Mouse (Mus musculus): ENCODE results near the gene D8Ertd738e.

D8Ertd738e gene

GRCm38 (mm10) chr8:84236410-84236997, 13.0 kb downstream of the D8Ertd738e start:
- no peak for DNase-seq (ENCODE audit: low spot score in 2 of 2)

- DNase-seq (ENCODE audit: low spot score in 2 of 2) = no peak
Measured at GRCm38 (mm10) chr8:84235746-84236409, 13.6 kb downstream of the D8Ertd738e start.

GRCm38 (mm10) chr8:84233055-84233454, 16.5 kb downstream of the D8Ertd738e start:
- no peak for DNase-seq (ENCODE audit: low spot score in 2 of 2)

DNA sequence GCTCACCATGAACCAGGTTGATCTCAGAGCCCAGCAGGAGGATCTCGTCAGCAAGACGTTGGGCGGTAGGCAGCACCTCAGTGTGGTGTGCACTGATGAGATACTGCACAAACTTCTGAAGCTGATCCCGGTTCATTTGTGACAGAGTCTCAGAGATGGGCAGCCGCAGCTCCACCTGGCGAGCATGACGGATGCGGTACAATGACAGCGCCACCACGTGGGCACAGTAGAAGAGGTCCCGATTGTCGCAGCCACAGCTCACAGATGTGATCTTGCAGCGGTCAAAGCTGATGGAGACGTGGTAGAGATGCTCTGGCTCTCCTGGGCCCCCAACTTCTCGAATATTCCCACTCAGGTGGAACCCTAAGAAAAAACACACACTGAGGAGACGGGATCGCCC, 18.8 kb downstream of the D8Ertd738e start:
- no peak for DNase-seq (ENCODE audit: low spot score in 2 of 2)

DNA sequence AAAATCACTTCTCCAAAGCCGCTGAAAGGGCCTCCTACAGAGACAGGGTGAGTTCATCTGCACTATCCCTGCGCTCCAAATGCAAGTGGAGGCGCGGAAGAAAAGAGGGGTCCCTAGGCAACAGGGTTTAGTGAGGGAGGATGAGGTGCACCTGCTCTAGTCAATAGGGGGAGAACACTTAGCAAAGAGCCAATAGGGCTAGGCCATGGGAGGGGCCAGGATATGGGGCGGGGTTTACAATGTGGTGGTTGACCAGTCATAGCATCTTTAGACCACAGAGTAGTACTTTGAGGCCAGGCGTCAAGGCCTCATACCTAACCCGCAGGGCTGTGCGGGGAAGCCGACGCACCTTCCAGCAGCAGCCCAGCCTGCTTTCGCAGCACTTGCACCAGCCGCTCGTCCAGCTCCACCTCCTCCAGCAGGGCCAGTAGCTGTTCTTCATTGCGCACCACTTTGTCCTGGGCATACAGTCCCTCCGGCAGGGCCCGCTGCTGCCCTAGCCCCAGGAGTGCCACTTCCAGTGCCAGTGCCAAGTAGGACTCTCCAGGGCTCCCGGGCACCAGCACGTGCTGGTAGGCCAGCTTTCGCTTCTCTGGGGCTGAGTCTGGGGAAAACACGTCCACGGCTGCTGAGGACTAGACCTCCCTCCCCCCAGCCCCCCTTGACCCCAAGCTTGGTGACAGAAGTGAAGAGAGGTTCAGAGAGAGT, 26.0 kb downstream of the D8Ertd738e start:
- no peak for DNase-seq (ENCODE audit: low spot score in 2 of 2)

- no peak for DNase-seq (ENCODE audit: low spot score in 2 of 2)
Measured at GRCm38 (mm10) chr8:84222566-84223165, 26.9 kb downstream of the D8Ertd738e start.

GRCm38 (mm10) chr8:84220105-84220504, 29.4 kb downstream of the D8Ertd738e start:
- no peak for DNase-seq (ENCODE audit: low spot score in 2 of 2)

GRCm38 (mm10) chr8:84218143-84218542, 31.4 kb downstream of the D8Ertd738e start:
- no peak for DNase-seq (ENCODE audit: low spot score in 2 of 2)

DNA sequence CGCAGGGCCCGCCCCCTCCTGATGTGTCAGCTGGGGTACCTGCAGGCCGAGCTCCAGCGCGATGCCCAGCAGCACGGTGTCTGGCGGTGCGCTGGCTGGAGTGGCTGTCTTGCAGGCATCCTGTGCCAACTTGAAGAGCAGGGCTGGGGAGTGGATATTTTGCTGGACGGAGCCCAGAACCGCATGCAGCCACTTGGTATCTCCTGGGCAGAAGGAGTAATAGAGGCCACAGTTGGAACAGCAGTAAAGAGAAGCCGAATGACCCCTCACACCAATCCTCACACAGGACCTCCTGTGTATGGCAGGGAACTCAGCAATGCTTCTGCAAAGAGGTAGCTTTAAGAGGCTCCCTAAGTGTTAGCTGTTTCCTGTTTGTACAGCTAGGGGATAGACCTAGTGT, 32.3 kb downstream of the D8Ertd738e start:
- DNase-seq (ENCODE audit: low spot score in 2 of 2) = no peak

DNA sequence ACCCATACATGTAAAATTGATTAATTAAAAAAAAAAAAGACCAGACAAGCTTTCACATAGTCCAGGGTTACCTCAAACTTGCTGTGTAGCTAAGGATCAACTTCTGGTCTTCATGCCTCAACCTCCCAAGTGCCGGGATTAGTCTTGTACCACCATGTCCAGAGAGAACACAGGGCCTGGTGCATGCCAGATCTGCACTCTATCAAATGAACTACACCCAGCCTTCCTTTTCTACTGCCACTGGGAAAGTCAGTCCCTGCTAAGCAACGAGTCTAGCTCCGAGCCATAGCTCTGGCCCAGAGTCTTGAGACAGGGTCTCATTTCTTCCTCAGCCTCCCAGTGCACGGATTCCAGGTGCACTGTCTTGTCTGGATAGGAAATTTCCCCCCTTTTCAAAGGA, 36.2 kb downstream of the D8Ertd738e start:
- no peak for DNase-seq (ENCODE audit: low spot score in 2 of 2)

DNA sequence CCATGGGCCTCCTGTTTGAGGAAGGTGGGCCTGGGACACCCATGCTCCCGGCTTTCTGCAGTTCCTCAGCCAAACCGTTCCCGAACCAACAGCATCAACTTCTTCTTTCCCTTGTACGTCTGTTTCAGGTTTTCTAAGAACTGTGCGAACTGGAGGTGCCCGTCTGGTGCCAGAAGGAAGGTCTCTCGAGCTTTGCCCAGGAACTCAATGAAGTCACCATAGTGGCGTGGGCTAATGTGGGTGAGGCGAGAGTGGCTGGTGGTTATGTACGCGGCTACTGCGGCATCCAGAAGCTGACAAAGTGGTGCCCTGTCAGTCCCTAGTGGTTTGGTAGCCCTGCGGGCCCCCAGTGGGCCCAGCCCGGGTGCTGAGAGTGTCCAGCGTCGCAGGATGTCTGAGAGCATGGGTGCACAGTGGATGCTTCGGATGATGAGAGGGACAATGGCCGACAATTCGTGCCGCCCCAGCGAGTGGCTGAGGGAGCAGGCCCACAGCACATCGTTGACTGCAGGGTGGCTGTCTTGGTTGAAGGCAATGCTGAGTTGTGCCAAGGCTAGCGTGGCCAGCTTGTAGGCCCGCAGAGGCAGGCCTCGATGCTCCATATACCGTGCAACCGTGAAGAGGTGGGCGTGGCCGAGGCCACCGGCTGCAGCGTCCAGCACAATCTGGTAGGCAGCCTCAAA, 37.5 kb downstream of the D8Ertd738e start:
- no peak for DNase-seq (ENCODE audit: low spot score in 2 of 2)

DNA sequence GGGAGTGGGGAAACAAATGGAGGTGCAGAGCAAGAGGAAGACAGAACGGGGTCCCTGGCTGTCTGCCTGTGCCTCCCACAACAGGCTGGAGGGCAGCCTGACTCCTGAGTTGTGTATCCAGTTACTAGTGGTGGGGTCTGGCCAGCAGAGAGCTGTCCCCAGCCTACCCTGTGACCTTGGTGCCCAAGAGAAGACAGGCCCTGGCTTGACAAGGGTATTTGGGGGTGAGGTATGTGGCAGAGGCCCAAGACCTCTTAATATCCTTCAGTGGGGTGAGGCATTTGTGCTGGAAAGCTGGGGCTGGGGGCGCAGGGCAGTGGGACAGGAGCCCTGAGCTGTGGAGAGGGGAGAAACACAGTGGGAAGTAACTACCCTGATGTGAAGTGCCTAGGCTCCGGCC, 38.3 kb downstream of the D8Ertd738e start:
- DNase-seq (ENCODE audit: low spot score in 2 of 2) = no peak

GRCm38 (mm10) chr8:84210167-84210791, 39.2 kb downstream of the D8Ertd738e start:
- peak; percentile 80 to 93 for DNase-seq (ENCODE audit: low spot score in 2 of 2)

GRCm38 (mm10) chr8:84208381-84209380, 40.8 kb downstream of the D8Ertd738e start:
- DNase-seq (ENCODE audit: low spot score in 2 of 2) = no peak

DNA sequence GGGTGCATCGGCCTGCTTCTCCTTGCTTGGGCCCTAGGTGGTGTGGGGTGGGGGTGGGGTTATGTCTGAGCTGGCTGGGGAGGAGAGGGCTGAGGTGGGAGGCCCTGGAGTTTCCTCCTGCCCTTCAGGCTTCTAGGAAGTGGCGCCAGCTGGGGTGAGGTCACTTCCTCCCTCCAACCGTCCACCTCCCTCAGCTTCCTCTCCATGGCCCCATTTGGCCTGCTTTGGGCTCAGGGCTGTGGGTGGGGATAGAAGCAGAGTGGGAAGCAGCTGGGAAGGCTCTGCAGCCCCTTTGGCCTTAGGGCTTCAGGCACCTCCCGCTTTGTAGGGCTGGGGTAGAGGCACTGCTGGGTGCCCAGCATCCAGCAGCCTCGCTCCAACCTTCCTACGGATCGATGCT, 41.7 kb downstream of the D8Ertd738e start:
- DNase-seq (ENCODE audit: low spot score in 2 of 2) = peak; percentile 56 to 74

DNA sequence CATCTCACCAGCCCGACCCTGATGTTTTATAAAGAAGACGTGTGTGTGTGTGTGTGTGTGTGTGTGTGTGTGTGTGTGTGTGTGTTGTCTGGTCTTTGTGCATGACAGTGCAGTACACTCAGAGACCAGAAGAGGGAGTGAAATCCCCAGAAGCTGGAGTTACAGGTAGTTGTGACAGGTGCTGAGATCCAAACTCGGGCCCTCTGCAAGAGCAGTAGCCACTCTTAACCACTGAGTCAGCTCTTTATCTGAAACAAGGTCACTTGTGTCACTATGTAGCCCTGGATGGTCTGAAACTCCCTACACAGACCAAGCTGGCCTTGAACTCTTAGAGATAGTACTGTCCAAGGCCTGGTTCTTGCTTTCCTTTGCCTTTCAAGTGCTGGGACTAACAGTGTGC, 42.9 kb downstream of the D8Ertd738e start:
- no peak for DNase-seq (ENCODE audit: low spot score in 2 of 2)

DNA sequence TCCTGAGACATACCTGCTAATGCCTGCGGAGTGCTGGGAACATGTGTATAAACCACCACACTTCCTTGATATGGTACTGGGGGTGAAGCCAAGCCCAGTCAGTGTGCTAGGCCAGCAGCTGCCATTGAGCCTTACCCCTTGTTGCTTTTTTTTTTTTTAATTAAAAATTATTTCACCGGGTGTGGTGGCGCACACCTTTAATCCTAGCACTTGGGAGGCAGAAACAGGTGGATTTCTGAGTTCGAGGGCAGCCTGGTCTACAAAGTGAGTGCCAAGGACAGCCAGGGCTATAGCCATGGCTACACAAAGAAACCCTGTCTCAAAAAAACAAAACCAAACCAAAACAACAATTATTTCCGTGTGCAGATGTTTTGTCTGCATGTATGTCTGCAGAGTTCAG, 44.4 kb downstream of the D8Ertd738e start:
- no peak for DNase-seq (ENCODE audit: low spot score in 2 of 2)

DNA sequence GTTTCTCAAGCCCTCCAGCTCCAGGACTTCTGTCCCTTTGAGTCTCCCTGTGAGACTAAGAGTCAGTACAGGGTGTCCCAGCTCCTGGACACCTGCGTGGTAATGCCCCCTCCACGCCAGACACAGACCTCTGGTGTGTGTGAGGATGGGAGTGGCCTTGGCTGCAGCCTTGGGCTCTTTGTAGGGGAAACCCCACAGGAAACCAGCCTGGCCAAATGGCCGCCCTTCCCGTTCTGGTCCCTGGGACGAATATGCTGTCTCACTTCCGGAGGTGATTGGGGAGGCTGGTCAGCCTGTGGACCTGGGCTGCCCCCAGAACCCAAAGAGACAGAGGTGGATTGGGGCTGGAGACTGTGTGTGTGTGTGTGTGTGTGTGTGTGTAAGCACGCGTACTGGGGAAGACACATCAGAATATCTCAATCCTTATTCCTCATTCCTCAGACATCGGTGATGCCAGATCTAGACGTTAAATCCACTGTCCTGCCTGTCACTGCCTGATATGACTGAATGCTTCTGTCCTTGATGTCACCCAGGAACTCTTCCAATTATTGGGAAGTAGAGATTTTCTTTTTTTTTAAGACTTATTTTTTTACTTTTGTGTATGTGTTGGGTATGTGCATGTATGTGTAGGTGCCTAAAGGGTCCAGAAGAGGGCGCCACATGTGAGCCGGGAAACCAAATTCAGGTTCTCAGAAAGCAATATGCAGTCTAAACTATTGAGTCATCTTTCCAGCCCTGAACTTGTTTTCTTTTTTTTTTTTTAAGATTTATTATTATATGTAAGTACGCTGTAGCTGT, 45.3 kb downstream of the D8Ertd738e start:
- DNase-seq (ENCODE audit: low spot score in 2 of 2) = peak; percentile 46 to 76

Data from spleen, postnatal 4 days (tissue).